Mouse (Mus musculus) CD4-positive naive resting alpha-beta T cell, adult 76 days (primary cell): ENCODE results near the gene Zc2hc1b. TPM values are rescaled to one million over a fixed set of nuclear protein-coding genes. Genes with fewer than 3 reads are reported as not detected.

Experiments
- total RNA-seq: library from RNA; stranded (reverse); gene quantifications from one replicate; pipeline ENCODE4 v1.2.4, GENCODE M21; 2023

Gene Zc2hc1b
- not detected for total RNA-seq

DNA sequence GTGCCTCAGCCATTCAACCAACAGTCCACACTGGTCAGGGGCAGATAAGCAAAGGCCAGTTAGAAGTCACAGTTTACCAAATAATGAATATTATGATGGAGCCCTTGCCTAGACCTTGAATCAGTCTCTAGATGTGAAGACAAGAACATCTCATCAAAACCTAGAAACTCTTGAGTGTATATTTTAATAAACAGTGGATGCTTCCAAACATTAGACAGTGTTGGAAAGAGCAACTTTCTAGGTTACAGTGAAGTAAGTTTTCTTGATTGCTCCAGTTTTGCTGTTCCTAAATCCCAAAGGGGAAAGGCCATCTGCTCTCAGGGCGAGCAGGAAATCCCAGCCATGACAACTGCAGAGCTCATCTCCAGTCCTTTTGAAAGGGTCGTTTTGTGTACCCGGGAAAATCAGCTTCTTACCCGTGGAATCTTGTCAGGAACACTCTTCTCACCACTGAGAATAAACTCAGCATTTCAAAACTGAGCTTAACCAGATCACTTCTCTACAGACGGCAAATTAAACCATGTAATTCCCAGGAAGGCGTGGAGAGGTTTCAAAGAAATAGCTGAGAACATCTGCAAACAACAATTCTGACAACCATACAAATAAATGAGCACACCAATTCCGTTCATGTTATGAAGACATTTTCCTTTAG is at the start of gene Zc2hc1b:
Gene Zc2hc1b, minus strand, starts transcription at position 51 of the 652 bp plus-strand sequence.

DNA sequence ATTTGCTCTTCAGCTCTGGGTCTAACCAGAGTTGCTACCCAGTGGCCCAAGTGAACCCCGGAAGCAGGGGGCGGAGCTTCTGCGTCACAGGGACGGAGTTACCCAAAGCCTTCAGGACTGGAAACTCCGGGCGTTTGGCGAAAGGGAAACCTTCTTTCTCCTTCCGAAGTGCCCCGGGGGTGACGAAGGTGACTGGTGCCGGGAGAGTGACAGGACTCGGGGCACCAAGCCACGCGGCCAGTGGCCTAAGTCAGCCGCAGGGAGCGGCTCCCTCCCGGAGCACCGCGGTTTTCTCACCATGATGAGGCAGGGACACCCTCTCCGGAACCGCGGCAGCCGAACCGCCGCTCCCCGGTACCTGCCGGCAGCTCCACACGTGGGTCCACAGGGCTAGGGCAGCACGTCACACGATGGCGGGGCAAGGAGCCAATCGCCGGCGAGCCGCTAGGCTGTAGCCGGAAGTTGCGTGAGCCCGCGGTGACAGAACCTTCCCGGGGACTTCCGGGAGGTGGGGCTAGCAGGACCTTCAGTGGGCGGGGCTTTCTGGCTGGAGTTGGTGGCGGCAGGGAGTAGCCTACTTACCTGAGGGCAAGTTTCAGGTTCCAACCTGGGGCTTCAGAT is 15.0 kb upstream of the Zc2hc1b start, which contains the start of gene Ltv1:
Gene Ltv1, minus strand, starts transcription at position 438 of the 621 bp plus-strand sequence.

Other genes starting within 250 kb of the Zc2hc1b start
- gene Stx11, start 213.7 kb downstream of the Zc2hc1b start, total RNA-seq: 3.9 TPM
- gene Sf3b5, start 172.7 kb downstream of the Zc2hc1b start, total RNA-seq: 8.5 TPM
- gene Plagl1, start 117.5 kb downstream of the Zc2hc1b start, total RNA-seq: 1.1 TPM
- gene Ltv1, start 15.1 kb upstream of the Zc2hc1b start, total RNA-seq: 48.6 TPM